Mouse (Mus musculus) hindbrain, embryonic 12.5 days (tissue): ENCODE measurements around the gene Mgat2. TPM values are rescaled to one million over a fixed set of nuclear protein-coding genes. Genes with fewer than 3 reads are reported as not detected.

Experiments used
- ATAC-seq: fragments of 200-750 bp; cut with Nextera tagmentation; 2 replicates; pipeline ENCODE4 v1.8.0; 2017; ENCODE audit warnings: moderate TSS enrichment; ENCODE audit not compliant: low FRiP score
- H3K27ac ChIP-seq: fragments of 300-500 bp; sonication (generic); 2 replicates; pipeline ENCODE4 v1.5.1; 2016; ENCODE audit warnings: mild to moderate bottlenecking
- H3K27me3 ChIP-seq: fragments of 300-500 bp; sonication (generic); 2 replicates; pipeline ENCODE4 v1.6.1; 2016; ENCODE audit warnings: mild to moderate bottlenecking
- H3K36me3 ChIP-seq: fragments of 300-500 bp; sonication (generic); 2 replicates; pipeline ENCODE4 v1.6.1; 2016; ENCODE audit warnings: mild to moderate bottlenecking
- H3K4me1 ChIP-seq: fragments of 300-500 bp; sonication (generic); 2 replicates; pipeline ENCODE4 v1.6.1; 2016
- H3K4me2 ChIP-seq: fragments of 300-500 bp; sonication (generic); replicated peaks from 2 replicates; pipeline ENCODE4 v1.6.1; 2016; ENCODE audit warnings: mild to moderate bottlenecking
- H3K4me3 ChIP-seq: fragments of 300-500 bp; sonication (generic); 2 replicates; pipeline ENCODE4 v1.5.1; 2016; ENCODE audit warnings: mild to moderate bottlenecking
- H3K9ac ChIP-seq: fragments of 300-500 bp; sonication (generic); 2 replicates; pipeline ENCODE4 v1.6.1; 2016; ENCODE audit warnings: mild to moderate bottlenecking, moderate library complexity
- H3K9me3 ChIP-seq: fragments of 300-500 bp; sonication (generic); replicated peaks from 2 replicates; pipeline ENCODE4 v1.6.1; 2016; ENCODE audit warnings: mild to moderate bottlenecking
- WGBS: fragments of 180-500 bp; shearing (Covaris S2); methylation state at CpG from one replicate; pipeline ENCODE4 v1.1.7; 2016; 5-methylcytosine and 5-hydroxymethylcytosine counted together
- polyA plus RNA-seq: library from polyadenylated mRNA; unstranded; fragments of >200 nt; fragmentation: Nextera tagmentation; extraction: Ambion mirVana; gene quantifications from 2 replicates; pipeline ENCODE4 v1.2.1, GENCODE M21; 2016

Gene Mgat2
- polyA plus RNA-seq, 1 experiment from 2014 or later: 53.2 TPM

- no peak within 1 kb of the TSS for H3K4me3 ChIP-seq
- H3K9ac ChIP-seq: no peak within 1 kb of the TSS
- WGBS: 67% methylated on average over 16 of the region's 16 CpGs
- no peak for ATAC-seq
- no peak within 1 kb of the TSS for H3K27ac ChIP-seq
- H3K4me2 ChIP-seq: no peak within 1 kb of the TSS
- peaks cover 26% of the 10 kb centered on the region for H3K36me3 ChIP-seq
- no peaks in the 10 kb centered on the region for H3K4me1 ChIP-seq
- no peaks in the 10 kb centered on the region for H3K9me3 ChIP-seq
- H3K27me3 ChIP-seq: no peaks in the 10 kb centered on the region
Measured at GRCm38 (mm10) chr12:69204052-69204833, 20.3 kb downstream of the Mgat2 start, which contains the start of gene Gm49384. Gm49384 (minus strand) TSS chr12:69204267.

- peaks cover 16% of the 10 kb centered on the region; the same call in 1 of the 2 replicates for H3K36me3 ChIP-seq
- H3K9me3 ChIP-seq: no peaks in the 10 kb centered on the region
- no peaks in the 10 kb centered on the region for H3K4me1 ChIP-seq
- no peak overlapping the region for H3K27ac ChIP-seq
- H3K4me2 ChIP-seq: no peak overlapping the region
- no peak overlapping the region for H3K4me3 ChIP-seq
- no peak for ATAC-seq
- no peak overlapping the region for H3K9ac ChIP-seq
- no peaks in the 10 kb centered on the region for H3K27me3 ChIP-seq
- WGBS: 94% methylated on average over 8 of the region's 8 CpGs
Measured at GRCm38 (mm10) chr12:69207396-69207795, 23.4 kb downstream of the Mgat2 start.

- ATAC-seq: no peak
- Histone ChIP-seq H3K4me2 (no peak overlapping the region), H3K4me1 (no peaks in the 10 kb centered on the region), H3K36me3 (peaks cover 17% of the 10 kb centered on the region; the same call in 1 of the 2 replicates), H3K9me3 (no peaks in the 10 kb centered on the region), H3K27ac (no peak overlapping the region), H3K9ac (no peak overlapping the region), H3K4me3 (no peak overlapping the region), H3K27me3 (no peaks in the 10 kb centered on the region)
- WGBS: 95% methylated on average over 7 of the region's 7 CpGs
Measured at GRCm38 (mm10) chr12:69207926-69208325, 24.0 kb downstream of the Mgat2 start.

GRCm38 (mm10) chr12:69208520-69208919, 24.6 kb downstream of the Mgat2 start:
- Histone ChIP-seq H3K4me3 (no peak overlapping the region), H3K9ac (no peak overlapping the region), H3K27me3 (no peaks in the 10 kb centered on the region), H3K36me3 (peaks cover 17% of the 10 kb centered on the region; the same call in 1 of the 2 replicates), H3K27ac (no peak overlapping the region), H3K4me2 (no peak overlapping the region), H3K9me3 (no peaks in the 10 kb centered on the region), H3K4me1 (no peaks in the 10 kb centered on the region)
- no peak for ATAC-seq
- 92% methylated on average over 2 of the region's 2 CpGs for WGBS

DNA sequence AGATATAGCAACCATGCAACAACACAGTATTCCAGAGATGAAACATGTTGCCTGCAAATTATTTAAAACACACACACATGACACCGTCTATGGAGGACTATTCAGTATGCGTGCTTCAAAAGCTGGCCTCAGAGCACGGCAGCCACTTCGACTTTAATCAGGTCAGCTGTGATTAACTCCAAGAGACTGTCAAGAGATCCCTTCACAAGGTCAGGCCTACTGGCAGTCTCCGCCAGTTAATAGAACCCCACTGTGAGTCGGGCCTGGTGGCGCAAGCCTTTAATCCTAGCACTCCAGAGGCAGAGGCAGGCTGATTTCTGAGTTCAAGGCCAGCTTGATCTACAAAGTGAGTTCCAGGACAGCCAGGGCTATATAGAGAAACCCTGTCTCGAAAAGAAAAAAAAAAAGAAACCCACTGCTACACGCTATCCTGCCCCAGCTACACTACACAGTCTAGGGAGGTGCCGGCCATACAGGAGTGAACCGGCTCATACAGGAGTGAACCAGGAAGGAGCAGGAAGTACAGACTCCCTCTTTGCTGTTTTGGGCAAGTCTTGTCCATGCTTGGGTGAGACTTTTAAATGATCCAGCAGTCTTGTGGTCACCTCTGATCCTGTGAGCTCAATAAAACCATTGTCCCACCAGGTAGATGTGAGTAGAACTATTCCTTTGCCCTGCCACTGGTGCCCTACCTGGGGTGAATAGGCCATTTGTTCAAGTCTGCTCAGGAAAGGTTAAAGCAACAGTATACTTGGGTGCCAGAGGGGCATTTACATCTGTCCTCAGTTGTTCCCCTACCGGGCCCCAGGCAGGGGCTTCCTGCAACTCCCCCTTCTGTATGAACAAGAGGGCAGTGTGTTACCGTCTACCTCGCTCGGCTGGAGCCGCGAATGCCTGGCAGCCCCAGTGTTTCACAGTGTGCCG, 26.4 kb downstream of the Mgat2 start:
- no peak for ATAC-seq
- Histone ChIP-seq H3K9ac (no peak overlapping the region), H3K4me3 (no peak overlapping the region), H3K4me1 (no peaks in the 10 kb centered on the region), H3K27ac (no peak overlapping the region), H3K36me3 (peaks cover 21% of the 10 kb centered on the region; the same call in 1 of the 2 replicates), H3K27me3 (no peaks in the 10 kb centered on the region), H3K9me3 (no peaks in the 10 kb centered on the region), H3K4me2 (no peak overlapping the region)
- WGBS: 85% methylated on average over 18 of the region's 18 CpGs

GRCm38 (mm10) chr12:69211057-69211456, 27.1 kb downstream of the Mgat2 start:
- Histone ChIP-seq H3K9ac (no peak overlapping the region), H3K27ac (no peak overlapping the region), H3K27me3 (no peaks in the 10 kb centered on the region), H3K36me3 (peaks cover 21% of the 10 kb centered on the region; the same call in 1 of the 2 replicates), H3K4me3 (no peak overlapping the region), H3K4me1 (no peaks in the 10 kb centered on the region), H3K4me2 (no peak overlapping the region), H3K9me3 (no peaks in the 10 kb centered on the region)
- 87% methylated on average over 5 of the region's 5 CpGs for WGBS
- ATAC-seq: no peak

DNA sequence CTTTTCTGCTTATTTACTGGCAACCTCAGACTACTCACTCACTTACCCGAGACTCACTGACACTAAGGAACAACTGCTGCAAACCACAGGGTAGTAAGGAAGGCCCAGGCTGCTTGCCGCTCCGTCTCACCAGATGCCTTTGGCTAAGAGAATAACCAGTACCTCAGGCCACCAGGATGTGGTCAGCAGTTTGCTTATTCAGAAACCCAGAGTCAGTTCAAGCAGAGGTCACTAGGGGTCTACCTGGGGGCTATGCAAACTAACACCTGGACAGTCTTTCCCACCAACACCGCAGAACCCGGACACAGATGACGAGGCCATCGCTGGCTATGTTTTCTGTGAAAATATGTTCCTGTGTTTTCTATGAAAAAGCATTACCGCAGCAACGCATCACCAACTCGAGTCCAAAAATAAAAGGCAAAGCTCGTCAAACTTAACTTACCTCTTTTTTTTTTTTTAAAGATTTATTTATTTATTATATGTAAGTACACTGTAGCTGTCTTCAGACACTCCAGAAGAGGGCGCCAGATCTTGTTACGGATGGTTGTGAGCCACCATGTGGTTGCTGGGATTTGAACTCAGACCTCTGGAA, 29.3 kb downstream of the Mgat2 start:
- no peaks in the 10 kb centered on the region for H3K27me3 ChIP-seq
- H3K4me1 ChIP-seq: no peaks in the 10 kb centered on the region
- H3K4me3 ChIP-seq: no peak overlapping the region
- no peaks in the 10 kb centered on the region for H3K9me3 ChIP-seq
- no peak for ATAC-seq
- no peak overlapping the region for H3K9ac ChIP-seq
- H3K4me2 ChIP-seq: no peak overlapping the region
- H3K36me3 ChIP-seq: peaks cover 20% of the 10 kb centered on the region; the same call in 1 of the 2 replicates
- WGBS: 93% methylated on average over 13 of the region's 13 CpGs
- H3K27ac ChIP-seq: no peak overlapping the region

DNA sequence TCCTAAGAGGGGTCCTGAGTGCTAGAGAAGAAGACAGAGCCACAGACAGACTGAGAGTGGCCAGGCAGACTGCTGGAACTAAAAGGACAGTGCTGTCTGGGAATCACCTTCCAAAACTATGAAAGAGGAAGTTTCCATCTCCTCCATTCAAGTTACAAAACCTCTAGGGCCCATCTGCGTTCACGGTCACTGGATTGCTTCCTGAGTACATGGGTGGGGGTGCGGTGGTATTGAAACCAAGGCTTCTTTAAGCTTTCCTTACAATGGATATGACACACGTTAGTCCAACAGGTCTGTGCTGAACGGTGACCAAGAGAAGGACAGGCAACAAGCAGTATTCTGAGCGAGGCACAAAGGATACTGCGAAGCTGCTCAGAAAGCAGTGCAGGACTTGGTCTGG, 30.4 kb downstream of the Mgat2 start:
- WGBS: 96% methylated on average over 7 of the region's 7 CpGs
- H3K36me3 ChIP-seq: peaks cover 22% of the 10 kb centered on the region
- no peak for ATAC-seq

GRCm38 (mm10) chr12:69215000-69215785, 31.2 kb downstream of the Mgat2 start:
- no peak overlapping the region for H3K27ac ChIP-seq
- no peak overlapping the region for H3K4me3 ChIP-seq
- H3K4me1 ChIP-seq: no peaks in the 10 kb centered on the region
- WGBS: 92% methylated on average over 3 of the region's 3 CpGs
- no peak overlapping the region for H3K9ac ChIP-seq
- H3K27me3 ChIP-seq: no peaks in the 10 kb centered on the region
- H3K4me2 ChIP-seq: no peak overlapping the region
- no peaks in the 10 kb centered on the region for H3K9me3 ChIP-seq
- ATAC-seq: no peak
- peaks cover 22% of the 10 kb centered on the region for H3K36me3 ChIP-seq

More for the DNA sequence above, 30.4 kb downstream of the Mgat2 start:
- Histone ChIP-seq H3K4me1 (no peaks in the 10 kb centered on the region), H3K27ac (no peak overlapping the region), H3K9me3 (no peaks in the 10 kb centered on the region), H3K4me2 (no peak overlapping the region), H3K9ac (no peak overlapping the region), H3K27me3 (no peaks in the 10 kb centered on the region), H3K4me3 (no peak overlapping the region)

DNA sequence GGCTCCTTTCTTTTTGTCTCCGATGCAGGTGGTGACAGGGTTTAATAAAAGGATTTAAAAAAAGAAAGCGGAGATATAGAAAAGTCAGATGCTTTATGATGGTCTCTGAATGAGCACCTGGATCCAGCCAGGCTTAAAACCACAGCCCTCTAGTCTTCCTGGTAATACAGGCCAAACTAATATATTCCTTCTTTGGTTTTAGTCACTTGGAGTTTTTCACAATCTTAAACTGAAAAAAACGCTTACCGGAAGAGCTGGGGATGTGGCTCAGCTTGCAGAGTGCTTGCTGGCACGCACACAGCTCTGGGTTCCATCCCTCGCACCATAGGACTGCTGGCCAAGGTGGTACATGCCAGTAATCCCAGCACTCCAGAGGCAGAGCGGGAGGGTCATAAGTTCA, 32.6 kb downstream of the Mgat2 start:
- Histone ChIP-seq H3K27ac (no peak overlapping the region), H3K4me1 (no peaks in the 10 kb centered on the region), H3K4me3 (no peak overlapping the region), H3K27me3 (no peaks in the 10 kb centered on the region), H3K36me3 (peaks cover 24% of the 10 kb centered on the region), H3K9me3 (no peaks in the 10 kb centered on the region), H3K4me2 (no peak overlapping the region), H3K9ac (no peak overlapping the region)
- 97% methylated on average over 7 of the region's 7 CpGs for WGBS
- ATAC-seq: no peak

GRCm38 (mm10) chr12:69220613-69221277, 36.8 kb downstream of the Mgat2 start:
- WGBS: 91% methylated on average over 19 of the region's 19 CpGs
- peaks cover 10% of the 10 kb centered on the region for H3K36me3 ChIP-seq
- H3K27me3 ChIP-seq: no peaks in the 10 kb centered on the region
- H3K9ac ChIP-seq: no peak overlapping the region
- H3K4me3 ChIP-seq: no peak overlapping the region
- no peaks in the 10 kb centered on the region for H3K4me1 ChIP-seq
- H3K27ac ChIP-seq: no peak overlapping the region
- no peaks in the 10 kb centered on the region for H3K9me3 ChIP-seq
- no peak overlapping the region for H3K4me2 ChIP-seq
- ATAC-seq: no peak
